Mouse (Mus musculus): ENCODE measurements around the gene Ap5b1. TPM values are rescaled to one million over a fixed set of nuclear protein-coding genes. Genes with fewer than 3 reads are reported as not detected.

Gene Ap5b1
- polyA plus RNA-seq (2015; fragmentation: Nextera tagmentation; extraction: Ambion mirVana) = 2.2 and 2.9 TPM in 2 replicates

DNA sequence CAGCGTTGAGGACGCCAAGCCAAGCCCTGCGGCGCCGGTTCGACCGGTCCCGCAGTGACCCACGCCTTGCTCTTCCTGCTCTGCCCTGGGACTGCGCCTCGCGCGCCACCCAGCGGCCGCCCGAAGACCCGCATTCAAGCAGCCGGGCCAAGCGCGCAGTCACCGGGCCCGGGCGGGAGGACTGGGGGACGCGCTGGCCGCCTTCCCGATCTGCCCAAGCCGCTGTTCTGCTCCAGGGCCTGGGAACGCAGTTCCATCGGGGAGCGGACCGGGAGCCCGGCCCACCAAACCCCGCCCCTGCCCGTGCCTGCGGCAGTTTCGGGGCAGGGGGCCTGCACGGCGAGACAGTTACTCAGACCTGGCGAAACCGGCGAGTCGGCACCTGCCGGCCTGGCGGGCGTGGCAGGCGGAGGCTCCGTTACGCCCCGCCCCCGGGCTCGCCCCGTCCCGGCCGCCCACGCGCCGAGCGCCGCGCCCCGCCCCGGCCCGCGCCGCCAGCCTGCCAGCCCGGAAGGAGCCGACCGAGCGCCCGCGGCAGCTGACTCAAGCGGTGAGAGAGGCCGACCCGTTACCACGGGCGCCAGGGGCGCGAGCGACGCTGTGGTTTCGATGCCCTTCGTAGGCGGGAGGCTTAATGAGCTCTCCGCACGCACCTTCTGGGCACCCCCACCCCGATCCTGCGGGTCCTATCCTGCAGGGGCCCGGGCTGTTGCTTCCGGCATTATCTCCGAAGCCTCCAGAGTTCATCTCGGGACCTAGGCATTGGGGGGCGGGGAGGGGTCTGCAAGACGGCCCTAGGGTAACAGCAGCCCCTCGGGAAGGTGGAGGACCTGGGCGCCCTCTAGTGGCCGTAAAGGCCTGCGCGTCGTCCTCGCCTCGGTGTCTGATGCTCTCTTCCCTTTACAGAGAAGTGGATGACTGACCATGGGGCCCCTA, at the start of gene Ap5b1:
Ap5b1 (plus strand) TSS at position 492 of the 936 bp plus-strand sequence.
- H3K36me3 ChIP-seq = peaks cover 20% of the 10 kb centered on the region
- H3K27me3 ChIP-seq = peaks cover 51% of the 10 kb centered on the region
- H3K4me3 ChIP-seq = peak within 1 kb of the TSS; percentile 69
- ATAC-seq (ENCODE audit: low FRiP score) = peak; percentile 86
- peak within 1 kb of the TSS; percentile 86 for H3K4me2 ChIP-seq
- H3K27ac ChIP-seq = peak within 1 kb of the TSS; percentile 89
- under 1% methylated on average over 93 of the region's 102 CpGs for WGBS
- H3K9me3 ChIP-seq = no peaks in the 10 kb centered on the region
- H3K4me1 ChIP-seq (replicated peaks) = peaks cover 29% of the 10 kb centered on the region
- H3K9ac ChIP-seq = peak within 1 kb of the TSS; percentile 85

GRCm38 (mm10) chr19:5518721-5519120, 49.1 kb upstream of the Ap5b1 start:
- 88% methylated on average over 3 of the region's 3 CpGs for WGBS
- ATAC-seq (ENCODE audit: low FRiP score) = no peak
- Histone ChIP-seq H3K4me1 (replicated peaks) (no peaks in the 10 kb centered on the region; the same call in 1 of the 2 replicates), H3K27me3 (no peaks in the 10 kb centered on the region), H3K9ac (no peak overlapping the region), H3K4me2 (no peak overlapping the region), H3K4me3 (no peak overlapping the region), H3K36me3 (no peaks in the 10 kb centered on the region), H3K27ac (no peak overlapping the region), H3K9me3 (no peaks in the 10 kb centered on the region)

- 74% methylated on average over 5 of the region's 5 CpGs for WGBS
- no peak for ATAC-seq (ENCODE audit: low FRiP score)
- H3K4me2 ChIP-seq = no peak overlapping the region
- peaks cover 12% of the 10 kb centered on the region; the same call in 1 of the 2 replicates for H3K27me3 ChIP-seq
- no peak overlapping the region for H3K4me3 ChIP-seq
- H3K9me3 ChIP-seq = no peaks in the 10 kb centered on the region
- no peak overlapping the region for H3K9ac ChIP-seq
- peaks cover 13% of the 10 kb centered on the region for H3K4me1 ChIP-seq (replicated peaks)
- no peaks in the 10 kb centered on the region for H3K36me3 ChIP-seq
- H3K27ac ChIP-seq = no peak overlapping the region
Measured at GRCm38 (mm10) chr19:5525204-5525603, 42.6 kb upstream of the Ap5b1 start.

GRCm38 (mm10) chr19:5529325-5530137, 38.3 kb upstream of the Ap5b1 start:
- WGBS = 12% methylated on average over 20 of the region's 20 CpGs
- Histone ChIP-seq H3K9me3 (no peaks in the 10 kb centered on the region), H3K4me1 (replicated peaks) (peaks cover 17% of the 10 kb centered on the region), H3K36me3 (no peaks in the 10 kb centered on the region), H3K27me3 (peaks cover 51% of the 10 kb centered on the region), H3K9ac (no peak overlapping the region), H3K4me3 (no peak overlapping the region), H3K4me2 (peak overlapping the region; percentile 32), H3K27ac (no peak overlapping the region)
- peak; percentile 88 for ATAC-seq (ENCODE audit: low FRiP score)

DNA sequence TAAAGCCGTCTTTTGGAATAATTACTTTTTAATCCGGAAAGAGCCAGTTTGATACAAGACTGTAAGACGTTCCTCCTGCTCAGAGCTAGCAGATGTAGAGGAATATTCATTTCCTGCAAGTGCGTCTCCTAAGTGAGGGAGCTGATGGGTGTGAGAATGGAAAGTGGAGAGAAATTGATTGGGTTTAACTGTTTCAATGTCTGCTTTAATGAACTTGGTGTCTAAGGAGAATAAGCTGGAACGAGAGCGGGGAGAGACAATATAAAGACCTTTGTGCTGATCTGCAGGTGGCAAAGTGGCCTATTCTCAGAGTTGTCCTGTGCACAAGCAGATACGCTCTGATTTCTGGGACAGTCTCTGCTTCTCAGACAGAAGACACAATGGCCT, 37.7 kb upstream of the Ap5b1 start:
- H3K4me2 ChIP-seq = no peak overlapping the region; the same call in 1 of the 2 replicates
- H3K27ac ChIP-seq = no peak overlapping the region
- H3K4me1 ChIP-seq (replicated peaks) = peaks cover 17% of the 10 kb centered on the region
- H3K36me3 ChIP-seq = no peaks in the 10 kb centered on the region
- no peak overlapping the region for H3K4me3 ChIP-seq
- no peak for ATAC-seq (ENCODE audit: low FRiP score)
- no peaks in the 10 kb centered on the region for H3K9me3 ChIP-seq
- 21% methylated on average over 7 of the region's 7 CpGs for WGBS
- H3K9ac ChIP-seq = no peak overlapping the region
- H3K27me3 ChIP-seq = peaks cover 56% of the 10 kb centered on the region

DNA sequence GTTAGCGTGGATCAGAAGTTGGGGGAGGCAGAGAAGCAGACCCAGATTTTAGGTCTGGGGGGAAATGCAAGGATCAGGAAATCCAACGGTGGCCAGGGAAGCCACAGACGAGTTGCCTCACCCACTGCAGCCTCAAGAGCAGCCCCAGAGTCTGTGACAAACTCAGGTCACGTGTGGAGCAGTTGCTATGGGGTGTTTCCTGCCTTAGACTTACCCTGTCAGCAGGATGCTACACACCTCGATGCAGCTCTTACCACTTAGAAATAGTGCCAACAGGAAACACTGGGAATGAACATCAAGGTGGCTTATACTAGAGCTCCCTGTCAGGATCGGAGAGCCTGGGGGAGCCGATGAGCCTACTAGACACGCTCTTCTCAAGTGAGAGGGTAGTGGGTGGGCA, 35.3 kb upstream of the Ap5b1 start:
- Histone ChIP-seq H3K4me2 (no peak overlapping the region), H3K36me3 (0 out of 2 replicates have a peak, but pooled peaks cover 4% of the 10 kb centered on the region), H3K27me3 (peaks cover 65% of the 10 kb centered on the region), H3K4me1 (replicated peaks) (peaks cover 17% of the 10 kb centered on the region), H3K27ac (no peak overlapping the region), H3K9me3 (no peaks in the 10 kb centered on the region), H3K9ac (no peak overlapping the region), H3K4me3 (no peak overlapping the region)
- WGBS = 69% methylated on average over 8 of the region's 8 CpGs
- no peak for ATAC-seq (ENCODE audit: low FRiP score)

DNA sequence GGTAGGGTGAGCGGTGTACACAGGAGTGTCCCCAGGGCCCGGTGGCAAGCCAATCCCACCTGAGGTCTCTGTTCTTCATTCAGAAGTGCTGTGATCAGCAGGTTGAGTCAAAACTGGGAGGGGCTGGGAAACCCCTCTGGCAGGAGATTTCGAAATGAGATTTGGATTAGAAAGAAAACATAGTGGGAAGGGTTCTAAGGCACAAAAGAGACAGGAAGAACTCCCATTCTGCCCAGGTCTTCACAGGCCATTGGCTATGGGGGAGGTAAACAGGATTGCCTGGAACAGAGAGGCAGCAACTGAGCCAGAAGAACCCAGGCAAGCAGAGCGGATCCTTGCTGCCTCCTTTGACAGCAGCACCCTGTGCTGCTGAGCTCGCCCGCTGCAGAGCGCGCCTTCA, 29.0 kb upstream of the Ap5b1 start:
- Histone ChIP-seq H3K4me1 (replicated peaks) (no peaks in the 10 kb centered on the region), H3K27ac (no peak overlapping the region), H3K9ac (no peak overlapping the region), H3K9me3 (no peaks in the 10 kb centered on the region), H3K27me3 (peaks cover 49% of the 10 kb centered on the region), H3K36me3 (0 out of 2 replicates have a peak, but pooled peaks cover 4% of the 10 kb centered on the region), H3K4me3 (no peak overlapping the region), H3K4me2 (no peak overlapping the region)
- 81% methylated on average over 8 of the region's 8 CpGs for WGBS
- no peak for ATAC-seq (ENCODE audit: low FRiP score)

DNA sequence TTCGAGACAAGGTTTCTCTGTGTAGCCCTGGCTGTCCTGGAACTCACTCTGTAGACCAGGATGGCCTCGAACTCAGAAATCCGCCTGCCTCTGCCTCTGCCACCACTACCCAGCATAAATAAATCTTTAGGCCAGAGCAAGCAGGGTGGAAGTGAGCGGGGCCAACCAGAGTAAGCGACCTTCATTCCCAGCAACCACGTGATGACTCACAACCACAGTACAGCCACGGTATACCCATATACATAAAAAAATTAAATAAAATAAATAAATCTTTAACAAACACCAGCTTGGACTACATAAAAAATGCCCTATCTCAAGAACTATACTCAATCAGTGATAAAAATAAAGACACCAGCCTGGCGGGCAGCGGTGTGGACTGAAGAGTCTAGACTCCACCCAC, 24.5 kb upstream of the Ap5b1 start:
- H3K4me2 ChIP-seq = no peak overlapping the region
- no peak overlapping the region for H3K9ac ChIP-seq
- peaks cover 26% of the 10 kb centered on the region; the same call in 1 of the 2 replicates for H3K27me3 ChIP-seq
- 90% methylated on average over 9 of the region's 9 CpGs for WGBS
- no peaks in the 10 kb centered on the region for H3K36me3 ChIP-seq
- H3K27ac ChIP-seq = no peak overlapping the region
- no peak for ATAC-seq (ENCODE audit: low FRiP score)
- H3K9me3 ChIP-seq = no peaks in the 10 kb centered on the region
- no peaks in the 10 kb centered on the region for H3K4me1 ChIP-seq (replicated peaks)
- no peak overlapping the region for H3K4me3 ChIP-seq

GRCm38 (mm10) chr19:5544031-5544430, 23.8 kb upstream of the Ap5b1 start:
- no peak overlapping the region for H3K4me3 ChIP-seq
- WGBS = 55% methylated on average over 11 of the region's 11 CpGs
- no peak for ATAC-seq (ENCODE audit: low FRiP score)

DNA sequence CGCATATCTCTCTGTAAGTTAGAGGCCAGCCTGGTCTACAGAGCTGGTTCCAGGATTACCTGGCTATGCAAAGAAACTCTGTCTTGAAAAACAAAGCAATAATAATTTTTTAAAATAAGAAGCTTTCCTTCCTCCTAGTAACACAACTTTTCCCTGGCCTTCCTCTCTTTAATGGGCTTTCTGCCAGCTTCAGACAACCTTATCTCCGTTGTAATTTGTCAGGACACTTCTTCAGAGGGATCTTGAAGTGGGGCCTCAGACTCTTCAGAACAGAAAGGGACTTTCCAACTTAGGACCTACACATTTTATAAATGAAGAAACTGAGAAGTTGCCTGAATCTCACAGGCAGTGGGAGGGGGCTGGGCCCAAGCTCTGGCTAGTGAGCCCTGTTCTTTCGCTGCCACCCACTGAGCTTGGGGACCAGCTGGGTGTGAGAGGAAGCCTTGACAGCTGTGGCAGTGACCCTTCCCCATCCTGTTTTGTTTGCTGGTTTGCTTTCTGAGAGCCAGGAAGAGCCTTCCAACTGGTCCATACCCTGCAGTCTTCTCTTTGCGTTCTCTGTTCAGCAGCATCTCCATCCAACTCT, 20.3 kb upstream of the Ap5b1 start:
- Histone ChIP-seq H3K36me3 (no peaks in the 10 kb centered on the region), H3K4me1 (replicated peaks) (no peaks in the 10 kb centered on the region), H3K9me3 (no peaks in the 10 kb centered on the region), H3K4me3 (no peak overlapping the region), H3K4me2 (no peak overlapping the region), H3K27ac (no peak overlapping the region), H3K9ac (no peak overlapping the region), H3K27me3 (0 out of 2 replicates have a peak, but pooled peaks cover 20% of the 10 kb centered on the region)
- 74% methylated on average over 4 of the region's 4 CpGs for WGBS
- no peak for ATAC-seq (ENCODE audit: low FRiP score)

More at GRCm38 (mm10) chr19:5544031-5544430, 23.8 kb upstream of the Ap5b1 start:
- Histone ChIP-seq H3K9ac (no peak overlapping the region), H3K4me1 (replicated peaks) (no peaks in the 10 kb centered on the region), H3K36me3 (no peaks in the 10 kb centered on the region), H3K27ac (no peak overlapping the region), H3K9me3 (no peaks in the 10 kb centered on the region), H3K4me2 (no peak overlapping the region), H3K27me3 (peaks cover 20% of the 10 kb centered on the region; the same call in 1 of the 2 replicates)

GRCm38 (mm10) chr19:5553802-5554201, 14.0 kb upstream of the Ap5b1 start:
- no peak for ATAC-seq (ENCODE audit: low FRiP score)
- Histone ChIP-seq H3K9me3 (no peaks in the 10 kb centered on the region), H3K4me1 (replicated peaks) (no peaks in the 10 kb centered on the region), H3K4me2 (no peak overlapping the region), H3K27ac (no peak overlapping the region), H3K4me3 (no peak overlapping the region), H3K27me3 (peaks cover 56% of the 10 kb centered on the region), H3K9ac (no peak overlapping the region), H3K36me3 (no peaks in the 10 kb centered on the region)
- 73% methylated on average over 8 of the region's 8 CpGs for WGBS

DNA sequence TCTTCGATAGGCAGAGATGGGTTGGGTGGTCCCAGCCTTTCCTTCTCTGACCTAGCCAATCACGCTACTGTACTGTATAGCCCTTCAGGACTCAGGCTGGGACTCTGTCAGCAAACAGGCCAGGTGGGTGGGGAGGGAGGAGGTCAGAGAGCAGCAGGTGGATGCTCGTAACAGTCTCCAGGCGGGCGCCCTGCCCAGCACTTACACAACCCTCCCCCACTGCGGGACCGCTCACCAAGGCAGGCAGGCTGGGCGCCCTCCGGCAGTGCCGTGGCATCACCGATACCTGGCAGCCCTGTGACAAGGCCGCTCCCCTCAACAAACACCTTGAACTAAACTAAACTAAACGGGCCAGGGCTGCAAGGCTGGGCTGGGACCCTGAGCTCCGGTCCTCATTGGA, 13.6 kb upstream of the Ap5b1 start:
- no peak for ATAC-seq (ENCODE audit: low FRiP score)
- 83% methylated on average over 14 of the region's 14 CpGs for WGBS

More for the DNA sequence above, 13.6 kb upstream of the Ap5b1 start:
- Histone ChIP-seq H3K27ac (no peak overlapping the region), H3K4me1 (replicated peaks) (no peaks in the 10 kb centered on the region), H3K4me3 (no peak overlapping the region), H3K9ac (no peak overlapping the region), H3K4me2 (no peak overlapping the region), H3K9me3 (no peaks in the 10 kb centered on the region), H3K27me3 (peaks cover 60% of the 10 kb centered on the region), H3K36me3 (no peaks in the 10 kb centered on the region)

Measured in hindbrain, embryonic 13.5 days (tissue).